Mouse (Mus musculus): ENCODE results near the gene Gpank1. TPM values are rescaled to one million over a fixed set of nuclear protein-coding genes. Genes with fewer than 3 reads are reported as not detected.

Gene Gpank1
- polyA plus RNA-seq, 2 experiments = 15.1 to 17.5 TPM

- Histone ChIP-seq H3K27ac (replicated peaks; ENCODE audit: low read depth, low read length) (no peak overlapping the region), H3K36me3 (ENCODE audit: control insufficient read depth, insufficient read depth, low read length) (peaks cover 32% of the 10 kb centered on the region), H3K9me3 (ENCODE audit: control insufficient read depth, low read length) (no peaks in the 10 kb centered on the region), H3K9ac (ENCODE audit: low read depth, low read length, severe bottlenecking) (peak overlapping the region; percentile 25; the same call in 1 of the 2 replicates), H3K4me2 (replicated peaks; ENCODE audit: low read depth, low read length, severe bottlenecking) (no peak overlapping the region), H3K27me3 (ENCODE audit: control insufficient read depth, insufficient read depth, low read length) (no peaks in the 10 kb centered on the region), H3K4me1 (ENCODE audit: control insufficient read depth, insufficient read depth, low read length) (0 out of 2 replicates have a peak, but pooled peaks cover 2% of the 10 kb centered on the region), H3K4me3 (replicated peaks; ENCODE audit: low read length) (no peak overlapping the region)
- DNase-seq (ENCODE audit: low spot score) = peak; percentile 33
- ATAC-seq (ENCODE audit: low FRiP score, low read depth) = peak; percentile 28; the same call in 1 of the 2 replicates
- 31% methylated on average over 13 of the region's 13 CpGs for WGBS
- TF ChIP-seq POLR2A (IDR thresholded peaks at IDR 0.05; ENCODE audit: borderline replicate concordance, extremely low read depth, insufficient read depth, insufficient read length) = no peak
These were observed 15.4 kb upstream of the Gpank1 start for GRCm38 (mm10) chr17:35105740-35106389.

GRCm38 (mm10) chr17:35106522-35106921 is 14.7 kb upstream of the Gpank1 start:
- WGBS = 70% methylated on average over 3 of the region's 3 CpGs
- Histone ChIP-seq H3K27ac (replicated peaks; ENCODE audit: low read depth, low read length) (no peak overlapping the region), H3K9me3 (ENCODE audit: control insufficient read depth, low read length) (no peaks in the 10 kb centered on the region), H3K27me3 (ENCODE audit: control insufficient read depth, insufficient read depth, low read length) (no peaks in the 10 kb centered on the region), H3K9ac (ENCODE audit: low read depth, low read length, severe bottlenecking) (peak overlapping the region; percentile 25; the same call in 1 of the 2 replicates), H3K4me3 (replicated peaks; ENCODE audit: low read length) (no peak overlapping the region), H3K36me3 (ENCODE audit: control insufficient read depth, insufficient read depth, low read length) (peaks cover 25% of the 10 kb centered on the region), H3K4me1 (ENCODE audit: control insufficient read depth, insufficient read depth, low read length) (0 out of 2 replicates have a peak, but pooled peaks cover 2% of the 10 kb centered on the region), H3K4me2 (replicated peaks; ENCODE audit: low read depth, low read length, severe bottlenecking) (no peak overlapping the region)
- no peak for ATAC-seq (ENCODE audit: low FRiP score, low read depth)
- no peak for DNase-seq (ENCODE audit: low spot score)
- no peak for TF ChIP-seq POLR2A (IDR thresholded peaks at IDR 0.05; ENCODE audit: borderline replicate concordance, extremely low read depth, insufficient read depth, insufficient read length)

GRCm38 (mm10) chr17:35108097-35108496 is 13.2 kb upstream of the Gpank1 start, which contains the start of gene Ly6g5c:
Gene Ly6g5c, plus strand, starts transcription at chr17:35108279.
- TF ChIP-seq POLR2A (IDR thresholded peaks at IDR 0.05; ENCODE audit: borderline replicate concordance, extremely low read depth, insufficient read depth, insufficient read length) = no peak
- no peak within 1 kb of the TSS for H3K27ac ChIP-seq (replicated peaks; ENCODE audit: low read depth, low read length)

DNA sequence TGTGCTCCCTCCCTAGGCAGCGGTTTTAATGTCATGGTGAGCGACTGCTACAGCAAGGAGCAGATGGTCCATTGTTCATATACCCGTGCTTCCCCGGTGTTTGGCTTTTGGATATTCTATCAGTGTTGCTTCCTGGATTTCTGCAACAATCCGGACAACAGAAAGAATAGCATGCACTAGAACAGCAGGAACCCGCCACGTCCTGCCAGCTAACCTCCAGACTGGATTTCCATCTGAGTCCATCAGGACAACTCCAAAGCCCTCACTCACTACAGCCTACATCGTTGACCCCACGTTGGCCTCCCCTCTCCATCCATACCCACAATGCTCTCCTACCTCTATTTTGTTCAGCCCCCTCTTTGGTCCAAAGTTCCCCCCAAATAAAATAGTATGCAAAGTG is 9.5 kb upstream of the Gpank1 start:
- 85% methylated on average over 9 of the region's 9 CpGs for WGBS
- no peaks in the 10 kb centered on the region for H3K9me3 ChIP-seq (ENCODE audit: control insufficient read depth, low read length)
- no peak for DNase-seq (ENCODE audit: low spot score)
- H3K27ac ChIP-seq (replicated peaks; ENCODE audit: low read depth, low read length) = no peak overlapping the region
- H3K4me2 ChIP-seq (replicated peaks; ENCODE audit: low read depth, low read length, severe bottlenecking) = no peak overlapping the region
- H3K9ac ChIP-seq (ENCODE audit: low read depth, low read length, severe bottlenecking) = no peak overlapping the region
- H3K36me3 ChIP-seq (ENCODE audit: control insufficient read depth, insufficient read depth, low read length) = peaks cover 25% of the 10 kb centered on the region
- H3K4me3 ChIP-seq (replicated peaks; ENCODE audit: low read length) = no peak overlapping the region
- H3K27me3 ChIP-seq (ENCODE audit: control insufficient read depth, insufficient read depth, low read length) = no peaks in the 10 kb centered on the region
- no peaks in the 10 kb centered on the region for H3K4me1 ChIP-seq (ENCODE audit: control insufficient read depth, insufficient read depth, low read length)
- TF ChIP-seq POLR2A (IDR thresholded peaks at IDR 0.05; ENCODE audit: borderline replicate concordance, extremely low read depth, insufficient read depth, insufficient read length) = no peak
- ATAC-seq (ENCODE audit: low FRiP score, low read depth) = no peak

More at GRCm38 (mm10) chr17:35108097-35108496, 13.2 kb upstream of the Gpank1 start, which contains the start of gene Ly6g5c:
- Histone ChIP-seq H3K9ac (ENCODE audit: low read depth, low read length, severe bottlenecking) (no peak within 1 kb of the TSS), H3K4me2 (replicated peaks; ENCODE audit: low read depth, low read length, severe bottlenecking) (no peak within 1 kb of the TSS), H3K36me3 (ENCODE audit: control insufficient read depth, insufficient read depth, low read length) (peaks cover 10% of the 10 kb centered on the region), H3K27me3 (ENCODE audit: control insufficient read depth, insufficient read depth, low read length) (no peaks in the 10 kb centered on the region), H3K9me3 (ENCODE audit: control insufficient read depth, low read length) (no peaks in the 10 kb centered on the region), H3K4me1 (ENCODE audit: control insufficient read depth, insufficient read depth, low read length) (0 out of 2 replicates have a peak, but pooled peaks cover 2% of the 10 kb centered on the region), H3K4me3 (replicated peaks; ENCODE audit: low read length) (no peak within 1 kb of the TSS)
- DNase-seq (ENCODE audit: low spot score) (no peak), ATAC-seq (ENCODE audit: low FRiP score, low read depth) (no peak)
- WGBS = 91% methylated on average over 6 of the region's 6 CpGs

- no peak within 1 kb of the TSS for H3K27ac ChIP-seq (replicated peaks; ENCODE audit: low read depth, low read length)
- H3K4me3 ChIP-seq (replicated peaks; ENCODE audit: low read length) = no peak within 1 kb of the TSS
- 88% methylated on average over 8 of the region's 8 CpGs for WGBS
- no peak for TF ChIP-seq POLR2A (IDR thresholded peaks at IDR 0.05; ENCODE audit: borderline replicate concordance, extremely low read depth, insufficient read depth, insufficient read length)
- H3K9ac ChIP-seq (ENCODE audit: low read depth, low read length, severe bottlenecking) = no peak within 1 kb of the TSS
- no peak within 1 kb of the TSS for H3K4me2 ChIP-seq (replicated peaks; ENCODE audit: low read depth, low read length, severe bottlenecking)
- H3K4me1 ChIP-seq (ENCODE audit: control insufficient read depth, insufficient read depth, low read length) = peaks cover 7% of the 10 kb centered on the region
- DNase-seq (ENCODE audit: low spot score) (no peak), ATAC-seq (ENCODE audit: low FRiP score, low read depth) (no peak)
- no peaks in the 10 kb centered on the region for H3K9me3 ChIP-seq (ENCODE audit: control insufficient read depth, low read length)
- H3K27me3 ChIP-seq (ENCODE audit: control insufficient read depth, insufficient read depth, low read length) = no peaks in the 10 kb centered on the region
- peaks cover 53% of the 10 kb centered on the region for H3K36me3 ChIP-seq (ENCODE audit: control insufficient read depth, insufficient read depth, low read length)
These were observed 5.9 kb upstream of the Gpank1 start, which contains the start of gene Ly6g5b for GRCm38 (mm10) chr17:35115046-35116019. Gene Ly6g5b, minus strand, starts transcription at chr17:35115428.
